Mouse (Mus musculus) naive thymus-derived CD4-positive, alpha-beta T cell, adult 2 months (primary cell): ENCODE results near the gene Fam166a.
"Not testable (repeated sequence)": the region's sequence is repeated elsewhere in the genome, so short reads cannot be mapped to it uniquely, and the experiment has no call there.

ENCODE experiments used
- DNase-seq: peaks from one replicate; pipeline ENCODE4 v3.0.0-alpha.2; 2011; ENCODE audit warnings: low read depth

The Fam166a gene

DNA sequence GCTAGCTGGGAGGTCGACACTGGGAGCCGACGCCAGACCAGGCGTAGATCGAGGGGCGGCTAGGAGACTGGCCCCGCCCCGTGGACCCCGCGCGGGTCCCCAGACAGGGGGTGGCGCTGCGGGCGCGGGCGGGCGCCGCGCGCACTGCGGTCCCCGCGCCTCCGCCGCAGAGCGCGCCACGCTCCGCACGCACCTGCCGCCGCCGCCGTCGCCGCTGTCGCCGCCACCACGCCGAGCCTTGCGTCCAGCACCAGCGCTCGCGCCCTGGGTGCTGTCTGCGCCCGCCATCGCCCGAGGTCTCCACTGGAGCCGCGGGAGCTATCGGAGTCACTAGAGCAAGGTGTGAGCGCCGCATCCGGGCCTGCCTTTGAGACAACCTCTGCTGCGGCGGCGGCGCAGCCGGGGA lies 23.6 kb downstream of the Fam166a start, which contains the start of the genes Rnf208 and Cysrt1:
Gene Rnf208 (plus strand): TSS at position 155 of the 406 bp plus-strand sequence.
Gene Cysrt1 (minus strand): TSS at position 352 of the 406 bp plus-strand sequence.
- DNase-seq: peak; percentile 48

GRCm38 (mm10) chr2:25243342-25243741 lies 24.8 kb downstream of the Fam166a start:
- no peak for DNase-seq

- DNase-seq: no peak
These were observed 25.6 kb downstream of the Fam166a start for GRCm38 (mm10) chr2:25244144-25244543.

DNA sequence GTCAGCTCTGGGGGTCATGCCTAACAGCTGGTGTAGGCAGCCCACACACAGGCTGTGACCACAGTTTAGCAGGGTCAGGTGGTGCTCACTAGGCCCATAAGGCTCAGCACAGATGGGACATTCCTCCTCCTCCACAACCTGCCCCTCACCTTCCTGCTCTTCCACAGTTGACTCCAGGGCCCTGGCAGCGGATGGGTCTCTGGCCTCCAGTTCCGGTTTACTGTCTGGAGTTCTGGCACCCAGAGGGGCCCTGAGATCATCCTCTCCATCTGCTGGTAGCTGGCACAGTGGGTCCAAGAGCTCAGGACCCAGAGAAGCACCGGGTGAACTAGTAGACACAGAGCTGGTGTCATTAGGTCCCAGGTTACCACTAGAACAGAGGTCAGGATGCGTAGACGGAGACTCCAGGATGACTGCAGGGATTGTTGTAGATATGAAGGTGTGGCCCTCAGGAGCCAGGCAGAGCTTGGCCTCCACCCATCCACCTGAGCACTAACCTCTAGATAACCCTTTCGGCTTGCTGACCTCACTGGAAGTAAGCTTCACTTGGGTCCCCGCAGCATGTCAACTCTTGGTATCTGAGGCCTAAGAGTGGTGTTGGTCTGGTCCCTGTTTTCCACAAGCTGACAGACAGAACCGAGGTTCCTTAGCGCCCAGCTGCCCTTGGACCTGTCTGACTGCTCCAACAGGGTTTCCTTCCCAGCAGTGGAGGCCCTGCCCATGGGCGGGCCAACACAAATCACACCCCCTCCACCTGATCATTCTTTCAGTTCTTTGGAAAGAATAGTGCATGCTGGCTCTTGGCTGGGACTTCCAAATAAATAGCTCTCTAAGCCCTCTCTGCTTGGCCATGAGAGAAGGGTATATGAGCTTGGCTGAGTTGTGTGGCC lies 27.9 kb downstream of the Fam166a start, which contains the start of gene AL732309.1:
Gene AL732309.1 (minus strand): TSS at position 681 of the 890 bp plus-strand sequence.
- DNase-seq: no peak

DNA sequence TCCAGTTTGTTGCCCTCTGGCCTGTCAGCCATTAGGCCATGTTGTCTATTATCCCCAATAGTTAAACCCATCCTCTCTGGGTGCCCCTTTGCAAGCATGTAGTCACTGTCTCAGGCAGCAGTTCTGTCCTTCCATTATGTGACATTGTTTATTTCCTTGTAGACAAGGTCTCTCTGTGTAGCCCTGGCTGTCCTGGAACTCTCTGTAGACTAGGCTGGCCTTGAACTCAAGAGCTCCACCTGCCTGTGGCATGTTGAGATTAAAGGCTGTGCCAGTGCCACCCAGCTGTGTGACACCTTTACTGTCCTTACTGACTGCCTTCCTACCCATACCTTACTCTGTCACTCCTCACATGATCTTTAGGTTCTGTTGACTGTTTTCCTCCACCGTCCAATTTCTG lies 33.8 kb downstream of the Fam166a start:
- DNase-seq: peak; percentile 61

GRCm38 (mm10) chr2:25255284-25255779 lies 36.8 kb downstream of the Fam166a start, which contains the start of gene Tmem203:
Gene Tmem203, plus strand, starts transcription at chr2:25255439.
- peak; percentile 94 for DNase-seq

DNA sequence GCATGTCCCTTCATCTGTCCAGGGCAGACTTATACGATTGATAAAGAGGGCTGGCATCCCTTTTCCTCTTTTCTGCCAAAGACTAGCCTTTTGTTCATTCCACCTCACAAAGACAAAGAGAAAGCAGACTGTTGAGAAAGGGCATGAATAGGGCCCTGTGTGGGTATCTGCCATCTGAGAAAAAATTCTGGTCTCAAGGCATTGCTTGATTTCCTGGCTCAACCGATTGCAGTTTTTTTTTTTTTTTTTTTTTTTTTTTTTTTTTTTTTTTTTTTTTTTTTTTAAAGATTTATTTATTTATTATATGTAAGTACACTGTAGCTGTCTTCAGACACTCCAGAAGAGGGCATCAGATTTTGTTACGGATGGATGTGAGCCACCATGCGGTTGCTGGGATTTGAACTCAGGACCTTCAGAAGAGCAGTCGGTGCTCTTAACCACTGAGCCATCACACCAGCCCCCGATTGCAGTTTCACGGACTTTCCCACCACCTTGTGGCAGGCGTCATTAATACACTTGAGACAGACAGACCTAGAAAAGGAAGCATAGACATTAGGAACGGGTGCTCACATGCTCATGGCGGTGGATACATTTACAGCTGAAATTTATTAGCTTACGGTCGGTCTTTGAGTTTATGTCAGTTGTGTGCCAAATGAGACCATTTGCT lies 38.0 kb downstream of the Fam166a start:
- DNase-seq: peak; percentile 78

DNA sequence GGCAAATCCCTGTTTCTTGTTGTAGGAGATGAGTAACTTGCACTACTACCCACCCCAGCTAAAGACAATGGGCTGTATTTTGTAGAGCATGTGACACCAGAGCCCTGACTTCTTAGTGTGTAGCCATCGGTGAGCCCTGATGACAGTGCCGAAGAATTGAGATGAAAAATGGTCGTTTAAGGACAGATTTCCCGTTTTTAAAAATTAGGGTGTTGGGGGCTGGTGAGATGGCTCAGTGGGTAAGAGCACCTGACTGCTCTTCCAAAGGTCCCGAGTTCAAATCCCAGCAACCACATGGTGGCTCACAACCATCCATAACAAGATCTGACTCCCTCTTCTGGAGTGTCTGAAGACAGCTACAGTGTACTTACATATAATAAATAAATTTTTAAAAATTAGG lies 38.7 kb downstream of the Fam166a start:
- DNase-seq: not testable (repeated sequence)

DNA sequence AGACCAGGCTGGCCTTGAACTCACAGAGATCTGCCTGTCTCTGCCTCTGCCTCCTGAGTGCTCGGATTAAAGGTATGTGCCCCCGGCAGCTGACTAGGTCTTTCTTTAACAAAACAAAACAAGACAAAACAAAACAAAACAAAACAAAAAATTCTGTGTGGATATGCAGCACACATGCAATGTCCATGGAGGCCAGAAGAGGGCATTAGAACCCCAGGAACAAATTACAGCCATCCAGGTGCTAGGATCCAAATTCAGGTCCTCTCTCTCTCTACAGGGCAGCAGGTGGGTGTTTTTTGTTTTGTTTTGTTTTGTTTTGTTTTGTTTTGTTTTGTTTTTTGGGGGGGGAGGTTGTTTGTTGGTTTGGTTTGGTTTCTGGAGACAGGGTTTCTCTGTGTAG lies 40.3 kb downstream of the Fam166a start:
- peak; percentile 68 for DNase-seq

- DNase-seq: no peak
These were observed 43.3 kb downstream of the Fam166a start for GRCm38 (mm10) chr2:25261870-25262269.

DNA sequence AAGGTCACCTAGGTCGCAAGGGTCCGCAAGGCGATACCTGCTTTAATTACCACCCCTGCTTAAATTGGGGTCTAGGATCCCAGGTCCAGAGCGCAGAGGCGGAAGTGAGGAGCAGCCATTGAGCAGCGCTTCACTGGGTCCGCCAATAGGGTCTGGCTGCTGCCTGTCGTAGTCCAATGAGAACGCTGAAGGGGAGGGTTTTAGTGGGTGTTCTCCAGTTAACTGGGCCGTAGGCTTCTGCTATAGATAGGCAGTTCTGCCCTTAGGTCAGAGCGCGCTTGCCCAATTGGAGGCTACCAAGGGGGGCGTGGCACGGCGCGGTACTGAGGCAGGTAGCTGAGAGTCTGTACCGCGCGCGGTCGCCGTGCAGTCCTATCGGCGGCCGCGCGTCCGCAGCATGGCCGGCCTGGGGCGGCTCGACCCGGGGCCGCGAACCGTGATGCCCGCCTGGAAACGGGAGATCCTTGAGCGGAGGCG lies 43.8 kb downstream of the Fam166a start, which contains the start of gene Tprn:
Gene Tprn (plus strand): TSS at position 328 of the 477 bp plus-strand sequence.
- peak; percentile 95 for DNase-seq

DNA sequence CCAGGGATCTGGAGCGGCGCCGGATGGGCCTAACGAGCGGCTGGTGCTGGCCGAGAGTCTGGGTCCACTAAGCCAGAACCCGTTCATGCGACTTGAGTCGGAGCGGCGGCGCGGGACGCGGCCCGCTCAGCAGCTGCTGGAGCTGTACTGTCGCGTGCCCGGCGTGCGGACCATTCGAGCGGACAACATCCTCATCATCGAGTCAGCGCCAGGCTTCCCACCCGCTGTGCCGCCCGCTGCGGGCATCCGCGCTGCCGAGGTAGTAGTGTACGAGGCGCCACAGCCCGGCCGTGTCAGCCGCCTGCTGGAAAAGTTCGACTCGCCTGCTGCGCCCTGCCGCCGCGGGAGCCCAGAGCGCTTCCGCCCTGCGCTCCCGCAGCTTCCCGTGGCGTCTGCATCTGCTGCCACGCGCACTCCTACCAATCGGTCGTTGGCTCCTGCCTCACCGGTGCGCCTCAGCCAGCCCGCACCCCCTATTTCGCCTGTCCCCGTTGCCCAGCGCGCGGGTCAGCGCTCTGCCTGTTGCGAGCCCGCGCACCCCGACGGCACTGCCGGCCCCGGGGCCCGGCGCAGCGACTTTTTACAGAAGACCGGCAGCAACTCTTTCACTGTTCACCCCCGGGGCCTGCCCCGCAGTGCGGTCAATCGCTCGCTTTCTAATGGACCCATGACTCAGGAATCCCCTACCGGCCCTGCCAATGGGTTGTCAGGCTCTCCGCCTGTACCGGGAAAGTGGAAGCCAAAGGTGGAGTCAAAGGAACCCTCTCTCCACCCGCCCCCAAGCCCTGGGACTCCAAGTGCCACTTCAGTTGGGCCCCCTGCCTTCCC lies 44.5 kb downstream of the Fam166a start:
- DNase-seq: peak; percentile 81

- DNase-seq: no peak
These were observed 45.2 kb downstream of the Fam166a start for GRCm38 (mm10) chr2:25263623-25264285.

GRCm38 (mm10) chr2:25264286-25264660 lies 45.7 kb downstream of the Fam166a start:
- no peak for DNase-seq

DNA sequence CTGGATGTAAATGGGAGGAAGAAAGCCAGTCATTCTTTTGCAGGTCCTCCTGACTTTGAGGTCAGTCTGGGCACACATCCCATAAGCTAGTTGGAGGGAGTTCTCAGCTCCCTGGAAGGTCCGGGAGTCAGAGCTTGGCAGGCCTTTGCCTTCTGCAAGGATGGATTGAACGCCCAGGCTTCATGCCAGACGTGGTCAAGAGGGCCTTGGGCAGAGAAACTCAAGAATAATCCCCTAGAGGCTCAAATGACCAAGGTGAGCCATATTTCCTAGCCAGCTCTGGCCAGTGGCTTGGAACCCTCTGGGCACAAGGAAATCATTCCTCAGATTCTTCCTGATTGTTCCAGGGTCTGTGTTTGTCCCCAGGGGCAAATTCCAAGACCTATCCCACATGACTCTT lies 46.3 kb downstream of the Fam166a start:
- no peak for DNase-seq

DNA sequence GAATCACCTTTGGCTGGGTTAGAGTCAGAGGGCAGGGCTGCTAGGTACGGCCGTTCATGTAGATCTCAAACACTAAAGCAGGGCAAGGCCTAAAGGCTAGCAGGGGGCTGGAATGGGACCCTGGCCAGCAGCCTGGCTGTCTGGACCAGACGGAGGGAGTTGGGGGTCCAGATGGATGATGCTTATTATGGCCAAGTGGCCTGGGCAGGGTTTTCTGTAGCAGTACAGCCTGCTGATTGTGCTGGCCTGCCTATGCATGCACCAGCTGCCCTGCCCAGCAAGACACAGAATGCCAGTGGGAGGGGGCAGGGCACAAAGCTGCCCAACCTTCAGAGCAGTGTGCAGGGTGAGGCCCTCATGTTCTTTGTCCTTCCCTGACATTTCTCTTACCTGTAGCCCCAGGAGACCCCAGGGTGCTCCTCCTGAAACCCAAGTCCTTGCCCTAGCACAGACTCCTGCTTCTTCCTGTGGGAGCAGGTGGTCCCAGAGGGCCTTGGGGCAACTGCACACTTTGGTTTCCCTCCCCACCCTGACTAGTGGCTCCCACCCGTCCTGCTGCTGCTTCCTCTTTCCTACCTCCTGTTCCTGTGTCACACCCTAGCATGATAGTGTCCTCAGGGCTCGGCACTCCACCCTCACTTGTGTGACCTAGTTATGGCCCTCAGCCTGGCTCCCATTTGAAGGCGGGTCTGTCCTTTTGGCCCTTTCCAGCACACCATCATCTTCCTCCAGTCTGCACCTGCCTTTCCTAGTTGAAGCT lies 47.5 kb downstream of the Fam166a start:
- DNase-seq: no peak

GRCm38 (mm10) chr2:25266720-25267119 lies 48.2 kb downstream of the Fam166a start:
- DNase-seq: no peak

DNA sequence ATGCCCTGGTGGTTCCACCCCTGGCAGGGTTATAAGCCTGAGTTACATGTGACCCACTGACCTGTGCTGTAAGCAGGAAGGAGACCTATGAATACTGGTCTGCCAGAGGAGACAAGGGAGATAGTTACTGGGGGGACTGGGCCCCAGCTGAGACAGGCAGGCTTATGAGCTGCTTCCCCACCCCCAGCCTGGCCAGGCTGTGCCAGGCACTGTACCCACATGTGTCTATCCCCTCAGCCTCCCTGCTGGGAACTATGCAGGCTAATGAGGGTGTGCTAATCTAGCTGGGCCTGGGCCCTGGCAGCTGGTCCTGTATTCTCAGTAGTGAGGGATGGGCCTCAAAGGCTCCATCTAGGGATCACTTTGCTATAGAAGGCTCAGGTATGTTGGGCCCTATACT lies 48.7 kb downstream of the Fam166a start:
- DNase-seq: no peak

- no peak for DNase-seq
These were observed 49.3 kb downstream of the Fam166a start for GRCm38 (mm10) chr2:25267746-25268309.
